Mouse (Mus musculus): ENCODE results near the gene Cops8. TPM values are rescaled to one million over a fixed set of nuclear protein-coding genes. Genes with fewer than 3 reads are reported as not detected.

Cops8 gene
- polyA plus RNA-seq (2015; fragmentation: Nextera tagmentation; extraction: Ambion mirVana): 158 and 161 TPM in 2 replicates

- H3K36me3 ChIP-seq: peaks cover 17% of the 10 kb centered on the region
- 5% methylated on average over 48 of the region's 48 CpGs for WGBS
- H3K9me3 ChIP-seq: no peaks in the 10 kb centered on the region
- peak within 1 kb of the TSS; percentile 62 for H3K4me2 ChIP-seq
- 0 out of 2 replicates have a peak, but pooled peaks cover 4% of the 10 kb centered on the region for H3K27me3 ChIP-seq
- H3K4me1 ChIP-seq (replicated peaks): peaks cover 15% of the 10 kb centered on the region
- H3K27ac ChIP-seq (replicated peaks): peak within 1 kb of the TSS; percentile 77
- peak within 1 kb of the TSS; percentile 77 for H3K4me3 ChIP-seq
- peak within 1 kb of the TSS; percentile 78 for H3K9ac ChIP-seq
- peak; percentile 100 for ATAC-seq (ENCODE audit: low FRiP score, low read depth)
Observed at GRCm38 (mm10) chr1:90602759-90603560, at the start of gene Cops8. TSS of gene Cops8 (plus strand) at chr1:90602981.

GRCm38 (mm10) chr1:90557140-90557539 is 45.6 kb upstream of the Cops8 start:
- no peak overlapping the region for H3K9ac ChIP-seq
- WGBS: 77% methylated on average over 1 of the region's 1 CpGs
- H3K4me1 ChIP-seq (replicated peaks): no peaks in the 10 kb centered on the region
- H3K4me3 ChIP-seq: no peak overlapping the region
- no peak for ATAC-seq (ENCODE audit: low FRiP score, low read depth)
- H3K27me3 ChIP-seq: no peaks in the 10 kb centered on the region
- H3K36me3 ChIP-seq: no peaks in the 10 kb centered on the region
- H3K27ac ChIP-seq (replicated peaks): no peak overlapping the region
- H3K9me3 ChIP-seq: no peaks in the 10 kb centered on the region
- H3K4me2 ChIP-seq: no peak overlapping the region

GRCm38 (mm10) chr1:90560942-90561726 is 41.6 kb upstream of the Cops8 start:
- WGBS: 16% methylated on average over 5 of the region's 5 CpGs
- H3K9me3 ChIP-seq: no peaks in the 10 kb centered on the region
- H3K36me3 ChIP-seq: no peaks in the 10 kb centered on the region
- H3K27me3 ChIP-seq: 0 out of 2 replicates have a peak, but pooled peaks cover 2% of the 10 kb centered on the region
- no peak for ATAC-seq (ENCODE audit: low FRiP score, low read depth)
- H3K4me2 ChIP-seq: no peak overlapping the region
- no peak overlapping the region for H3K4me3 ChIP-seq
- no peak overlapping the region for H3K9ac ChIP-seq
- no peaks in the 10 kb centered on the region for H3K4me1 ChIP-seq (replicated peaks)
- no peak overlapping the region for H3K27ac ChIP-seq (replicated peaks)

- Histone ChIP-seq H3K36me3 (no peaks in the 10 kb centered on the region), H3K9me3 (no peaks in the 10 kb centered on the region), H3K4me1 (replicated peaks) (peaks cover 11% of the 10 kb centered on the region), H3K9ac (no peak overlapping the region), H3K4me3 (no peak overlapping the region), H3K4me2 (no peak overlapping the region), H3K27ac (replicated peaks) (no peak overlapping the region), H3K27me3 (0 out of 2 replicates have a peak, but pooled peaks cover 2% of the 10 kb centered on the region)
- no peak for ATAC-seq (ENCODE audit: low FRiP score, low read depth)
- WGBS: 84% methylated on average over 3 of the region's 3 CpGs
Observed at GRCm38 (mm10) chr1:90563945-90564344, 38.8 kb upstream of the Cops8 start.

- H3K9me3 ChIP-seq: no peaks in the 10 kb centered on the region
- peaks cover 11% of the 10 kb centered on the region for H3K4me1 ChIP-seq (replicated peaks)
- H3K4me2 ChIP-seq: no peak overlapping the region
- ATAC-seq (ENCODE audit: low FRiP score, low read depth): no peak; the same call in 1 of the 2 replicates
- H3K9ac ChIP-seq: 0 out of 2 replicates have a peak overlapping the region, but pooled peaks have one; percentile 4
- 40% methylated on average over 15 of the region's 15 CpGs for WGBS
- no peak overlapping the region for H3K4me3 ChIP-seq
- H3K27me3 ChIP-seq: 0 out of 2 replicates have a peak, but pooled peaks cover 2% of the 10 kb centered on the region
- H3K27ac ChIP-seq (replicated peaks): no peak overlapping the region
- H3K36me3 ChIP-seq: no peaks in the 10 kb centered on the region
Observed at GRCm38 (mm10) chr1:90566664-90567440, 35.9 kb upstream of the Cops8 start.

- Histone ChIP-seq H3K27ac (replicated peaks) (no peak overlapping the region), H3K36me3 (no peaks in the 10 kb centered on the region), H3K4me3 (no peak overlapping the region), H3K4me1 (replicated peaks) (peaks cover 8% of the 10 kb centered on the region; the same call in 1 of the 2 replicates), H3K4me2 (no peak overlapping the region), H3K9ac (no peak overlapping the region), H3K27me3 (no peaks in the 10 kb centered on the region), H3K9me3 (no peaks in the 10 kb centered on the region)
- no peak for ATAC-seq (ENCODE audit: low FRiP score, low read depth)
- 90% methylated on average over 6 of the region's 6 CpGs for WGBS
Observed at GRCm38 (mm10) chr1:90573831-90574230, 28.9 kb upstream of the Cops8 start.

GRCm38 (mm10) chr1:90574845-90575244 is 27.9 kb upstream of the Cops8 start:
- no peak for ATAC-seq (ENCODE audit: low FRiP score, low read depth)
- no peaks in the 10 kb centered on the region for H3K27me3 ChIP-seq
- no peaks in the 10 kb centered on the region for H3K36me3 ChIP-seq
- no peak overlapping the region for H3K4me2 ChIP-seq
- H3K9ac ChIP-seq: no peak overlapping the region
- no peak overlapping the region for H3K4me3 ChIP-seq
- H3K9me3 ChIP-seq: no peaks in the 10 kb centered on the region
- H3K4me1 ChIP-seq (replicated peaks): peaks cover 8% of the 10 kb centered on the region; the same call in 1 of the 2 replicates
- no peak overlapping the region for H3K27ac ChIP-seq (replicated peaks)
- 16% methylated on average over 3 of the region's 3 CpGs for WGBS

- Histone ChIP-seq H3K9ac (no peak overlapping the region), H3K4me3 (no peak overlapping the region), H3K4me1 (replicated peaks) (peaks cover 8% of the 10 kb centered on the region; the same call in 1 of the 2 replicates), H3K4me2 (no peak overlapping the region), H3K27ac (replicated peaks) (no peak overlapping the region), H3K36me3 (no peaks in the 10 kb centered on the region), H3K27me3 (no peaks in the 10 kb centered on the region), H3K9me3 (no peaks in the 10 kb centered on the region)
- no peak for ATAC-seq (ENCODE audit: low FRiP score, low read depth)
- 72% methylated on average over 5 of the region's 5 CpGs for WGBS
Observed at GRCm38 (mm10) chr1:90577417-90577816, 25.4 kb upstream of the Cops8 start.

- WGBS: 77% methylated on average over 7 of the region's 7 CpGs
- H3K9ac ChIP-seq: no peak overlapping the region
- H3K9me3 ChIP-seq: no peaks in the 10 kb centered on the region
- no peak overlapping the region for H3K27ac ChIP-seq (replicated peaks)
- H3K4me2 ChIP-seq: no peak overlapping the region
- no peaks in the 10 kb centered on the region for H3K36me3 ChIP-seq
- no peak overlapping the region for H3K4me3 ChIP-seq
- H3K4me1 ChIP-seq (replicated peaks): no peaks in the 10 kb centered on the region
- 0 out of 2 replicates have a peak, but pooled peaks cover 3% of the 10 kb centered on the region for H3K27me3 ChIP-seq
- ATAC-seq (ENCODE audit: low FRiP score, low read depth): no peak
Observed at GRCm38 (mm10) chr1:90582635-90583034, 20.1 kb upstream of the Cops8 start.

GRCm38 (mm10) chr1:90588021-90588734 is 14.6 kb upstream of the Cops8 start:
- H3K36me3 ChIP-seq: no peaks in the 10 kb centered on the region
- no peak overlapping the region for H3K4me2 ChIP-seq
- no peaks in the 10 kb centered on the region for H3K4me1 ChIP-seq (replicated peaks)
- peak; percentile 81 for ATAC-seq (ENCODE audit: low FRiP score, low read depth)
- 60% methylated on average over 9 of the region's 9 CpGs for WGBS
- no peak overlapping the region for H3K9ac ChIP-seq
- no peak overlapping the region for H3K4me3 ChIP-seq
- 0 out of 2 replicates have a peak, but pooled peaks cover 3% of the 10 kb centered on the region for H3K27me3 ChIP-seq
- H3K27ac ChIP-seq (replicated peaks): no peak overlapping the region
- H3K9me3 ChIP-seq: no peaks in the 10 kb centered on the region

- WGBS: 39% methylated on average over 2 of the region's 2 CpGs
- Histone ChIP-seq H3K9ac (no peak overlapping the region), H3K4me1 (replicated peaks) (no peaks in the 10 kb centered on the region), H3K9me3 (no peaks in the 10 kb centered on the region), H3K4me3 (no peak overlapping the region), H3K36me3 (no peaks in the 10 kb centered on the region), H3K4me2 (no peak overlapping the region), H3K27me3 (peaks cover 16% of the 10 kb centered on the region; the same call in 1 of the 2 replicates), H3K27ac (replicated peaks) (no peak overlapping the region)
- ATAC-seq (ENCODE audit: low FRiP score, low read depth): no peak
Observed at GRCm38 (mm10) chr1:90590797-90591196, 12.0 kb upstream of the Cops8 start.

All from hindbrain, embryonic 15.5 days (tissue).